Mouse (Mus musculus) forebrain, postnatal 0 days (tissue): ENCODE results near the gene Adamtsl2. TPM values are rescaled to one million over a fixed set of nuclear protein-coding genes. Genes with fewer than 3 reads are reported as not detected.

Experiments
- ATAC-seq: fragments of 200-750 bp; cut with Nextera tagmentation; 2 replicates; pipeline ENCODE4 v1.8.0; 2017; ENCODE audit warnings: mild to moderate bottlenecking, moderate library complexity
- DNase-seq: peaks from one replicate; pipeline ENCODE4 v3.0.0-alpha.2; 2015
- H3K27ac ChIP-seq: fragments of 300-500 bp; sonication (generic); 2 replicates; pipeline ENCODE4 v1.5.1; 2014; ENCODE audit warnings: low read depth, mild to moderate bottlenecking, antibody characterized with exemption, low read length, moderate library complexity, mixed read lengths
- H3K27me3 ChIP-seq: fragments of 300-500 bp; sonication (generic); 2 replicates; pipeline ENCODE4 v1.6.1; 2014; ENCODE audit warnings: mild to moderate bottlenecking, low read length, mixed read lengths; ENCODE audit not compliant: insufficient read depth
- H3K36me3 ChIP-seq: fragments of 300-500 bp; sonication (generic); 2 replicates; pipeline ENCODE4 v1.6.1; 2014; ENCODE audit warnings: mild to moderate bottlenecking, moderate library complexity; ENCODE audit not compliant: insufficient read depth
- H3K4me1 ChIP-seq: fragments of 300-500 bp; sonication (generic); 2 replicates; pipeline ENCODE4 v1.6.1; 2014; ENCODE audit warnings: antibody characterized with exemption; ENCODE audit not compliant: insufficient read depth
- H3K4me2 ChIP-seq: fragments of 300-500 bp; sonication (generic); 2 replicates; pipeline ENCODE4 v1.6.1; 2014; ENCODE audit warnings: low read depth, mild to moderate bottlenecking, moderate library complexity
- H3K4me3 ChIP-seq: fragments of 300-500 bp; sonication (generic); 2 replicates; pipeline ENCODE4 v1.5.1; 2014; ENCODE audit warnings: low read depth, low read length, mixed read lengths
- H3K9ac ChIP-seq: fragments of 300-500 bp; sonication (generic); 2 replicates; pipeline ENCODE4 v1.6.1; 2014; ENCODE audit warnings: mild to moderate bottlenecking
- H3K9me3 ChIP-seq: fragments of 300-500 bp; sonication (generic); 2 replicates; pipeline ENCODE4 v1.6.1; 2016; ENCODE audit warnings: low read length
- CTCF ChIP-seq: sonication (generic); IDR thresholded peaks from 2 replicates; pipeline ENCODE4 v1.5.1; 2016; ENCODE audit warnings: antibody characterized with exemption, control low read depth, low read depth
- WGBS: fragments of 180-500 bp; shearing (Covaris S2); extraction: QIAGEN DNeasy Blood & Tissue Kit; methylation state at CpG from one replicate; pipeline ENCODE4 v1.1.7; 2014; 5-methylcytosine and 5-hydroxymethylcytosine counted together
- polyA plus RNA-seq: library from polyadenylated mRNA; unstranded; fragments of >200 nt; fragmentation: Nextera tagmentation; extraction: Ambion mirVana; gene quantifications from 2 replicates; pipeline ENCODE4 v1.2.1, GENCODE M21; 2015
- total RNA-seq: library from RNA; depleted of rRNA; stranded (reverse); fragments of >200 nt; gene quantifications from 2 replicates; pipeline ENCODE4 v1.2.3, GENCODE M21; 2014

Adamtsl2 gene
- total and polyA plus RNA-seq, 2 experiments from 2014 or later = 12.7 to 24.5 TPM

DNA sequence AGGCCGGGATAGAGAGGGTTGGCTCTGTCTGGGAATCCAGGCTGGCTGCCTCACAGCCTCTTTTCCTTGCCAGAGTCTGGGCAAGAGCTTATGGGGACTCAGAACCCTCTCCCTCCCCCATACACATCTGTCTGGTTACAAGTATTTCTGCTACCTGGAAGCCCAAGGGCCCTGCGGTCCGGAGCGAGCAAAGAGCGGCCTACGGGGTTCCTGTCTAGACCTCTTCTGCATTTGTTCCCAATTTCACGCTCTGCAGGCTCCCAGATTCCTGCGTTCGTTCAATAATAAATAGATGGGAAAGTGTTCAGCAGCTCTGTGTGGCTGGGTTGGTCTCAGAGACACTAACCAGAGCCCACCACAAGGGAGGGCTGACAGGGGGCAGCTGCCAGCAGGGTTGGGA, 43.4 kb downstream of the Adamtsl2 start:
- WGBS = 37% methylated on average over 9 of the region's 9 CpGs
- Histone ChIP-seq H3K27me3 (no peaks in the 10 kb centered on the region), H3K9me3 (no peaks in the 10 kb centered on the region), H3K36me3 (no peaks in the 10 kb centered on the region), H3K4me1 (peaks cover 6% of the 10 kb centered on the region; the same call in 1 of the 2 replicates), H3K4me3 (no peak overlapping the region), H3K9ac (no peak overlapping the region), H3K4me2 (no peak overlapping the region), H3K27ac (no peak overlapping the region)
- DNase-seq = no peak
- ATAC-seq = no peak
- no peak for TF ChIP-seq CTCF

DNA sequence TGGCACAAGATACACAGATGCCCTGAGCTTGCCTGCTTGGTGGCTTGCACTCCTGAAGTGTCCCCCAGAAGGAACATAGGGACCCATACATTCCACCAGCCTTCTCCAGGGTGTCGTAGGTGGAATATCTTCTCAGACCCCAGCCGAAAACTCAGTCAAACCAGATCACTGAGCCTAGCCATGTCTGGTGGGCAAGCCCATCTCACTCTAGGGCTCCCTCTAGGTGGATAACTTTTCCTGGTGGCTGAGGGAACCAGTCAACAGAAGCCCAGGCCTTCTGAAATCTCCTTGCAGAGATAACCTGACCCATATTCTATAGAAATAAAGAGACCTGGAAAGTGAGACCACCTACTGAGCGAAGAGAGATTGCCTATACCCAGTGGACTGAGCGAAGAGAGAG, 43.9 kb downstream of the Adamtsl2 start:
- TF ChIP-seq CTCF = no peak
- H3K4me1 ChIP-seq = peaks cover 6% of the 10 kb centered on the region; the same call in 1 of the 2 replicates
- 98% methylated on average over 4 of the region's 4 CpGs for WGBS
- no peak for DNase-seq
- H3K36me3 ChIP-seq = no peaks in the 10 kb centered on the region
- no peaks in the 10 kb centered on the region for H3K27me3 ChIP-seq
- ATAC-seq = no peak
- no peak overlapping the region for H3K4me2 ChIP-seq
- no peak overlapping the region for H3K9ac ChIP-seq
- no peak overlapping the region for H3K4me3 ChIP-seq
- no peak overlapping the region for H3K27ac ChIP-seq
- no peaks in the 10 kb centered on the region for H3K9me3 ChIP-seq

- H3K9ac ChIP-seq = no peak overlapping the region
- no peak overlapping the region for H3K4me3 ChIP-seq
- ATAC-seq (no peak), DNase-seq (no peak)
- H3K27me3 ChIP-seq = no peaks in the 10 kb centered on the region
- no peaks in the 10 kb centered on the region for H3K36me3 ChIP-seq
- TF ChIP-seq CTCF = peak; percentile 77
- no peak overlapping the region for H3K27ac ChIP-seq
- H3K9me3 ChIP-seq = no peaks in the 10 kb centered on the region
- H3K4me1 ChIP-seq = no peaks in the 10 kb centered on the region
- WGBS = 41% methylated on average over 10 of the region's 10 CpGs
- no peak overlapping the region for H3K4me2 ChIP-seq
Measured at GRCm38 (mm10) chr2:27125979-27126378, 46.8 kb downstream of the Adamtsl2 start.

DNA sequence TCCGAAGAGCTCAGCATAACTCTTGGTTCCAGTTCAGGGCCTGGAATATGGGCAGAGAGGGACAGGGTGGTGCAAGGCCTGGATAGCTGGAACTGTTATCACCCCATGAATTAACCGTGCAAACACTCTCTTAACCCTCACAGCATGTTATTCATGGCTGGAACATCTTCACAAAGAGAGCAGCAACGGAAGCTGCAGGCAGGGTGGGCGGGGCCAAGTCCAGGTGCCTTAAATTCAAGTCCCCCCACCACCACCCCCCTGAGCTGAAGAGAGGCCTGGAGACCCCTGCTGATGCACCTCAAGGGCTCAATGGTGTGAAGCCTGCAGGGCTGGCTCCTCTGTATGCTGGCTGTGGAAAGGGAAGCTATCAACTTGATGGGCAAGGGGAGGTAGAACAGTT, 47.3 kb downstream of the Adamtsl2 start:
- DNase-seq (no peak), ATAC-seq (no peak)
- no peaks in the 10 kb centered on the region for H3K27me3 ChIP-seq
- WGBS = 68% methylated on average over 4 of the region's 4 CpGs
- no peaks in the 10 kb centered on the region for H3K9me3 ChIP-seq
- no peak overlapping the region for H3K9ac ChIP-seq
- H3K4me3 ChIP-seq = no peak overlapping the region
- TF ChIP-seq CTCF = no peak
- no peaks in the 10 kb centered on the region for H3K4me1 ChIP-seq
- no peak overlapping the region for H3K27ac ChIP-seq
- no peaks in the 10 kb centered on the region for H3K36me3 ChIP-seq
- no peak overlapping the region for H3K4me2 ChIP-seq

- H3K36me3 ChIP-seq = no peaks in the 10 kb centered on the region
- 78% methylated on average over 3 of the region's 3 CpGs for WGBS
- no peak overlapping the region for H3K4me2 ChIP-seq
- no peaks in the 10 kb centered on the region for H3K9me3 ChIP-seq
- H3K27me3 ChIP-seq = no peaks in the 10 kb centered on the region
- H3K4me3 ChIP-seq = no peak overlapping the region
- no peaks in the 10 kb centered on the region for H3K4me1 ChIP-seq
- no peak for TF ChIP-seq CTCF
- H3K27ac ChIP-seq = no peak overlapping the region
- ATAC-seq (no peak), DNase-seq (no peak)
- H3K9ac ChIP-seq = no peak overlapping the region
Measured at GRCm38 (mm10) chr2:27128990-27129389, 49.8 kb downstream of the Adamtsl2 start.

GRCm38 (mm10) chr2:27135935-27136334, 56.8 kb downstream of the Adamtsl2 start:
- WGBS = 74% methylated on average over 5 of the region's 5 CpGs
- no peak for ATAC-seq

GRCm38 (mm10) chr2:27136336-27136735, 57.2 kb downstream of the Adamtsl2 start:
- no peak for ATAC-seq
- Histone ChIP-seq H3K36me3 (no peaks in the 10 kb centered on the region), H3K9me3 (no peaks in the 10 kb centered on the region), H3K27ac (no peak overlapping the region), H3K4me2 (no peak overlapping the region), H3K27me3 (no peaks in the 10 kb centered on the region), H3K9ac (no peak overlapping the region), H3K4me3 (no peak overlapping the region), H3K4me1 (no peaks in the 10 kb centered on the region)
- 70% methylated on average over 3 of the region's 3 CpGs for WGBS
- TF ChIP-seq CTCF = no peak
- DNase-seq = no peak

More at GRCm38 (mm10) chr2:27135935-27136334, 56.8 kb downstream of the Adamtsl2 start:
- no peak for TF ChIP-seq CTCF
- Histone ChIP-seq H3K9ac (no peak overlapping the region), H3K4me1 (no peaks in the 10 kb centered on the region), H3K4me2 (no peak overlapping the region), H3K9me3 (no peaks in the 10 kb centered on the region), H3K27ac (no peak overlapping the region), H3K4me3 (no peak overlapping the region), H3K27me3 (no peaks in the 10 kb centered on the region), H3K36me3 (no peaks in the 10 kb centered on the region)
- no peak for DNase-seq

DNA sequence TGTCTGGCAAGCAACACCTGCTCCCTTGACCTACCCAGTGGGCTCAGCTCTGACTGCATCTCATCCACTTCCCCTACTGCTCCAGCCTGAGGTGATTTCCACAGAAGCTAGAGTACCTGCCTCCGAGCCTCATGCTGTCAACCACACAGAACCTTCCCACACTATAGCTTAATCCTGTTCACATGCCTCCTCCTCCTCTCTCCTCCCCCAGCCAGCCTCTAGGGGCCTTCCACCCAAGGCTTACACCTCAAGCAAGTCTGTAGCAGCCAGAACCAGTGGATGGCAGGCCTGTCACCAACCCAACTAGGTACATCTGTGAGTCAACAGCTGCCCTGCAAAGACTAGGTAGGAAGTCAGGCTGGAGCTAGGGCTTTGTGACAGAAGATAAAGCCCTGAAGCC, 57.6 kb downstream of the Adamtsl2 start:
- H3K9ac ChIP-seq = no peak overlapping the region
- ATAC-seq (no peak), DNase-seq (no peak)
- H3K9me3 ChIP-seq = no peaks in the 10 kb centered on the region
- H3K4me2 ChIP-seq = no peak overlapping the region
- no peaks in the 10 kb centered on the region for H3K36me3 ChIP-seq
- no peak overlapping the region for H3K4me3 ChIP-seq
- H3K27ac ChIP-seq = no peak overlapping the region
- no peaks in the 10 kb centered on the region for H3K4me1 ChIP-seq
- 77% methylated on average over 1 of the region's 1 CpGs for WGBS
- H3K27me3 ChIP-seq = no peaks in the 10 kb centered on the region
- TF ChIP-seq CTCF = no peak
